Mouse (Mus musculus) G1E (cell line): Measurements from ENCODE around the gene Raph1.

Source experiments
- CTCF ChIP-seq: IDR thresholded peaks from 2 replicates; pipeline ENCODE4 v1.5.1; 2012; ENCODE audit warnings: low read depth, low read length, inconsistent platforms, mixed read lengths
- GATA1 ChIP-seq: IDR thresholded peaks from 2 replicates; pipeline ENCODE4 v1.6.1; 2012; ENCODE audit warnings: borderline replicate concordance, low read length, inconsistent platforms, mixed read lengths
- POLR2AphosphoS5 ChIP-seq: IDR thresholded peaks from 2 replicates; pipeline ENCODE4 v1.6.1; 2012; ENCODE audit warnings: low read depth, low read length, inconsistent platforms; ENCODE audit not compliant: insufficient replicate concordance

GRCm38 (mm10) chr1:60569210-60569609, 2.3 kb upstream of the Raph1 start:
- TF ChIP-seq CTCF (no peak), POLR2AphosphoS5 (no peak), GATA1 (no peak)
